Mouse (Mus musculus): ENCODE data around the gene Six2.
"Not testable (repeated sequence)": the region's sequence is repeated elsewhere in the genome, so short reads cannot be mapped to it uniquely, and the experiment has no call there.

The Six2 gene

DNA sequence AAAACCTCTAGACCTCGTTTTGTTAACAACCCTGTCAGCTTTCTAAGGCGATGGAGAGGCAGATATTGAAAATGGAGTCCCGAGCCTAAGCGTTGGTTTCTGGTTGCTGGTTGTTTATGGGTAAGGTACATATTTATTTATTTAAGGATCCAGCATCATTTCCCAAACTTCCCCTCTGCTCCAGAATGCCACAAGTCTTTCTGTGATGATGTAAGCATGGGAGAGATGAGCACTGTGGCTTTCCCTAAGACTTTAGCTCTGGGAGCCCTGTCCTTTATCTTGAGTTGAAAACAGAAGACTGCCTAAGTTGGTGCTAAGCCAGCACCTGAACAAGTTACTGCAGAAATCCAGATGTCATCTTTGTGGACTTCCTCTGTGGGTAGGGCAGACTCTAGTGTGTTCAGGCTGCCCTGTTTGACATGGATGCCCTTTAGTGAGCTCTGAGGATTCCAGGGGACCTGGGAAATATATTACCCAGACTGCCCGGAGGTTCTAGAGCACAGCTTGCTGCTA is 1.8 kb upstream of the Six2 start:
- DNase-seq = no peak

DNA sequence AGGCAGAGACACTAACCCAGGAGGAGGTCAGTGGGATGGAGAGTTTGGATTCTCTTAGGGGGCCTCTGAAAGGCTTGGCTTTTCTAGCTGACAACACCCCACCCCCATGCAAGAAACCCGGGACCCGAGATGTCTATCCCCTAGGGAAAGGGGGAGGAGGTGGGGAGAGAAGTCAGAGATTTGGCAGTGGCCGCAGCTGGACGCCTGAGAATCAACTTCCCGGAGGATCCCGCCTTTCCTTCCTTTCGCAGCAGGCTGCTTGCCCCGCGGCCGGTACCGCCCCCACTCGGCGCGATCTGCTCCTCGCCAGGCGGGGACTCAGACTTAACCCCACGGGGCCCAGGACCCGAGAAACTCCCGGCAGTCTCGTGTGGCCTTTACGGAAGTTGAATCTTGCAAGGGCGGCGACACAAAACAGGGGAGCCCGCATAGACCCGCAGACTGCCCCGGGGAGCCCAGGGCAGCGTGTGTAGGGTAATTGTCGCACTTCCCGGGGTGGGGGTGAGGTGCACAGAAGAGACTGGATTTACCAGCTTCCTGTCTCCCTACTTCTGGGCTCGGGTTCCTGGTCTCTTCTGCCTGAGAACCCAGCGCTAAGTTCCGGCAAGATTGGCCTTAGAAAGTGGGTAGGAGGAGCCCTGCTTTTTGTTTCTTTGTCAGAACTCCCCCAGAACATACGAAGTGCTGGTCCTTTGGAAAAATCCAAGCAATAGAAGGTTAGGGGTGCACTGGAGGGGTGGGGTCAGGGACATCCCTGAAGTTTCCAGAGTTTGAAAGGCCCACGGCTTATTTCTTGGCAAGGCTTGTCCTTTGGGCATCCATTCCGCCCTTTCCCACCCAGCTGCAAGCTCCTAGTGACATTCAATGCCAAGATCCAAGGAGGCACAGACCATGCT is 1.1 kb upstream of the Six2 start:
- DNase-seq = peak; percentile 12

DNA sequence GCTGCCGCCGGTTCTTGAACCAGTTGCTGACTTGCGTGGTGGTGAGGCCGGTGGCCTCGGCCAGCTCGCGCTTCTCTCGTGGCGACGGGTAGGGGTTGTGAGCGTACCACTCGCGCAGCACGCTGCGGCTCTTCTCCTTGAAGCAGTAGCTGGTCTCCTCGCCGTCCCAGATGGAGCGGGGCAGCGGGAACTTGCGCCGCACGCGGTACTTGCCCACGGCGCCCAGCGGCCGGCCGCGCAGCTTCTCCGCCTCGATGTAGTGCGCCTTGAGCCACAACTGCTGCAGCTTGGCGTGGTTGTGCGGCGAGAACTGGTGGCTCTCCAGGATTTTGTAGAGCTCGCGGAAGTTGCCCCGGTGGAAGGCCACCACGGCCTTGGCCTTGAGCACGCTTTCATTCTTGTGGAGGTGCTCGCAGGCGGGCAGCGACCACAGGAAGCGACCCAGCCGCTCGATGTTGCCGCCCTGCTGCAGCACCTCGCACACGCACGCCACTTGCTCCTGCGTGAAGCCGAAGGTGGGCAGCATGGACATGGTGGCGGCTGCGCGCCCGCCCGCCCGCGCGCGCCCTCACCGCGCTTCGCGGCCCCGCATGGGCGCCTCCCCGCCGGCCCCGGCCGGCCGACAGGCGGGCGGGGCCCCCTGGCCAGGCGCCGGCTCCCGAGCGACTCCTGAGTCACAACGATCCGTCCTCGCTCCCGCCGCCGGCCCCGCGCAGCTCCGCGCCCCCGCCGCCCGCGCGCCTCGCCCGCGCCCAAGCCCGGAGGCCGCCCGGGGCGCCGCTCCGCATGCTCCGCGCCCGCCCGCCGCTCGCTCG is 446 bp downstream of the Six2 start:
- no peak for DNase-seq

DNA sequence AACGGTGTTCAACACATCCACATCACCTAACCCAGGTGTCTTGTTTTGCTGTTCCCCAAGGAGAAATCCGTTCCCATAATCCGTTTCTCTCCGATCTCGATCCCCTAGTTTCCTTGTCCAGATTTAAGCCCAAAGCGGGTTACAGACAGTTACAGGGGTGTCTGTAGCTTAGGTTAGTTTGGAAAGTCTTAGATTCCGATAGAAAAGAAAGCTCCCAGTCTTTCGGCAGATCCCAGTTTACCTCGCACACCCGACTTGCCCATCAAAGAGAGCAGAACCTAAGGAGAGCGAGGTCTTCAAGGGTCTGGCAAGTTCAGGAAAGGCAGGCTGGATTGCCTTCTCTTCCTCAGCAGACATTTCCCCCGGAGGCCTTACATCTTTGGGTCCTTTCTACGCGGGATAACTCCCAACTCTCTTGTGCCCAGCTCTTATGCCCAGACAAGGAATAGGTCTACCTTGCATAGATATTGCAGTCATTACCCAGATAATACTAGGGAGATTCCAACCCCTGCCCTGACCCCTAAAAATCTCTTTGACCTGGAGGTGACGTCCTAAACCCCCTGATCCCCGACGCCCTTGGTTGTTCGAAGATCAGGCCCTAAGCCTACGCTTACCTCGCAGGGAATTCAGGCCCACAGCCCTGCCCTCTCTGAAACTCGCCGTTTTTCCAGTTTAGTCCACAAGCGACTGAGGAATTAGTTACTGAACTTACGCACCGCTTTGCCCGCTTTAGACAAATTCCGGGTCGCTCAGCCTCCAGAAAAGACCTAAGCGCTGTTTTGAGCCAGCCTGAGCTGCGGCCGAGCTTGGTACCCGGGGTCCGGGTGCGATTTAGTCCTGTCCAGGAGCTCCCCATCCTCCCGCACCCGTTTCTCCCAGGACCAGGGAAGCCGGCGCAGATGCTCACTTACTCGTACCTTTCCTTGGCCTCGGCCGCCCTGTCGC is 1.3 kb downstream of the Six2 start:
- DNase-seq = no peak

DNA sequence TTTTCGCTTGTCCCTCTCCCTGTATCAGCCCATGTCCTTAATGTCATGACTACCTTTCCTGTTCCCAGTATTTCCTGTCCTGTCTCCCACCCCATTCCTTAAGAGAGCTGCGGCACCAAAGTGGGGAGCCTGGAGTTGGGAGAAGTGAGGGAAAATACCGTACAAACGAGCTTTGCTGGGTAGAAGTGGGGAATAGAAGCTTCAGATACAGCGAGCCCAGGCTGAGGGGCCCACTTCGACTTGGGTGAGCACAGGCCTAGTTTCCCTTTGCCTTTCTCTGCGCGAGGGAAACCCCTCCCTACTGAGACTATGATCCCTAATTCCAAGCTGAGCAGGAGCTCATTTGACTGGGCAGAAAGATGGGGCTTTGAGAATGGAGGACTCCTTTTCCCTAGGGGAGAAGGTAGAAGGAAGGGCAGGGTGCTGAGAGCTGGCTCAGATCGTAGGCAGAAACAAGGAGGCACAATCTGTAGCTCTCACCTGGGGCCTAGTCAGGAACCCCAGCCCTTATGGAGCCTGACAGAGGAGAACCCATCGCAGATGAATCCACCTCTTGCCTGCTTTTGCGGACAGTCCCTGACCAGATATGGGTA is 2.3 kb downstream of the Six2 start:
- DNase-seq = no peak

DNA sequence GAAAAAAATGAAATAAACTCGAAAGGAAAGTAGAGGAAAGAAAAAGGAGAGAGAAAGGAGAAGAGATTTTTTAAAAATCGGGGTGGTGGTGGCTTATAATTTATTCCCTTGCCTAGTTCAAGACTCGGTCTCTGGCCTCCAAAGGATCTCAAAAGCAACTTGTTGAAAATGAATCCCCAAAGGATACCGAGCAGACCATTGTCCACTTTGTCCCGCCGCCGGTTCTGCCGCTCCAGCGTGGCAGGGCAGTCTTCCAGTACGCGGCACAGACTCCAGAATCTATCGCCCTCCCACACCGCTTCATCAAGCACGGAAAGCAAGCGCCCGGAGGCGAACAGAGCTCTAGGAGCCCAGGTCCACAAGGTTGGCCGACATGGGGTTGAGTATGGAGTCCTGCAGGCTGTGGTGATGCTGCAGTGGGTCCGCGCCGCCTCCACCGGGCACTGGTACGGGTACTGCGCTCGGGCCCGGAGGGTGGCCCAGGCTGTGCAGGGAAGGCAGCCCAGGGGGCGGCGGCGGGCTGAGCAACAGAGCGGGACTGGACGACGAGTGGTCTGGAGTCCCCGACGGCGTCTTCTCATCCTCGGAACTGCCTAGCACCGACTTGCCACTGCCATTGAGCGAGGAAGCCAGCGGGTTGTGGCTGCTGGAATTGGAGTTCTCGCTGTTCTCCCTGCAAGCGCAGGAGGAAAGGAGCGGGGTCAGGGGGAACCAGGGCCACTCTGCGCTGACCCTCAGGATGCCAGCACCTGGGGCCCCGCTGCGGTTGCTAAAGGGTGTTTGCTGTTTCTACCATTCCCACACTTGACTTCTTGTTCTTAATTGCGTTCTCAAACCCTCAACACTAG is 3.0 kb downstream of the Six2 start:
- DNase-seq = no peak

DNA sequence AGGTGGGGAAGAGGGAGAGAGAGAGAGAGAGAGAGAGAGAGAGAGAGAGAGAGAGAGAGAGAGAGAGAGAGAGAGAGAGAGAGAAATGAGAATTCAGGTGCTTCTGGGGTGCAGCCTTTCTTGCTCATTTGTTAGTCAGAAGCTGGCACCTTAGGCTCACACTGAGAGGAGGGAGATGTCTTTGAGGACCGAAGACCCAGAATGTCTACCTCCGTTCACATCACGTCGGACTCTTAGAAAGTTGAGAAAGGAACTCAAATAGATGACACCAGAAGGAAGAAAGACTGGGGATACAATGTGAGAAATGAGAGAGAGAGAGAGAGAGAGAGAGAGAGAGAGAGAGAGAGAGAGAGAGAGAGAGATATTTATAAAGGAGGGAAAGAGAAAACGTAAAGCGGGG is 3.6 kb downstream of the Six2 start:
- DNase-seq = not testable (repeated sequence)

DNA sequence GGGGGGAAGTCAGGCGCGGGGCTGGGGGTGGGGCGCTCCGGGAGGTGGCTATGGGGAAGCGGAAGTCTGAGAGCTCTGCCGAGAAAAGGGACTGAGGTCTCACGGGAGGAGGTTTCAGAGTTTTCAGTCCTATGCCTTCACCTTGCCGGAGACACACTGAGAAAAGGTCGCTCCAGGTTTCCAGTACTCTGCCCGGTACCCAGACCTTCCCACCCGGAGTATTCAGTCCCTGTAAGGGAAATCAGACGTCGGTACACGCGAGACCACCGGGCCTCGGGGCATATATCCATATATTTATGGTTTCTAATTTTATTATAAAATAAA is 4.1 kb downstream of the Six2 start:
- DNase-seq = no peak

DNA sequence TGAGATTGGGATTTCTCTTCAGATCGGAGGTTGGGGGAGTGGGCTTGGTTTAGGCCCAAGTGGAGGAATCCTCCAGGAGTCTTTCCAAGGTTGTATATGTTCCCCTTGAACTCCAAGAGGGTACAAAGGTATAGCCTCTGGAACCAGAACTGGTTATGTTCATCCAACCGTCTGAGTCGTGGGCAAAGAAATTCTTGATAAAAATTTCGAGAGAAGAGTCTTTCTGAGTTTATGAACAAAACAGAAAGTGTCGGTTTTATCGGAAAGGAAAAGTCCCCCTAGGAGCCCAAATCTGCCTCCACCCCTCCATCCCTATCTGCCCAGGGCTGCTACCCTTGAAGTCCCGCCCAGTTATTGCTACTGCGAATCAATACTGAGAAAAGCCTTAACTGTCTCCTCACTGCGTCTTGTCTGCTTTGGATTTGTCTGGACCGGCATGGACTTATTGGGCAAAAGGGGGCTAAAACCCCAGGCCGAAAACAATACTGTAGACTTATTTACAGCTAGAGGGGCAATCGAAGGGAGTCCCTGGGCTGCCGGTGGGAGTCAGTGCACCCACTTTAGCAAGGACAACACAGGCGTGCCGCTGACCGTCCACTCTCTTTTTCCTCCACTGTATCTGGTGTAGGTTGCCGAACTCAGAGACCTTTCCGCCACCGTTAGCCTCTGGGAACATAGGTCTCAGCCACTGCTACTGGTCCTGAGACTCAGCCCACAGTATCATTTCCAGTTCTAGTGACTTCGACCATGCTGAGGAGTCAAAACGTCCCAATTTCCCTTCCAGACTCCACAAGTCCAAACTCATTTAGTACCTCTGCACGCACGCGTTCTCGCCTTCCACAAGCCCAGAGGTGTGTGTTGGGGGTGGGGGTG is 4.7 kb downstream of the Six2 start:
- no peak for DNase-seq

DNA sequence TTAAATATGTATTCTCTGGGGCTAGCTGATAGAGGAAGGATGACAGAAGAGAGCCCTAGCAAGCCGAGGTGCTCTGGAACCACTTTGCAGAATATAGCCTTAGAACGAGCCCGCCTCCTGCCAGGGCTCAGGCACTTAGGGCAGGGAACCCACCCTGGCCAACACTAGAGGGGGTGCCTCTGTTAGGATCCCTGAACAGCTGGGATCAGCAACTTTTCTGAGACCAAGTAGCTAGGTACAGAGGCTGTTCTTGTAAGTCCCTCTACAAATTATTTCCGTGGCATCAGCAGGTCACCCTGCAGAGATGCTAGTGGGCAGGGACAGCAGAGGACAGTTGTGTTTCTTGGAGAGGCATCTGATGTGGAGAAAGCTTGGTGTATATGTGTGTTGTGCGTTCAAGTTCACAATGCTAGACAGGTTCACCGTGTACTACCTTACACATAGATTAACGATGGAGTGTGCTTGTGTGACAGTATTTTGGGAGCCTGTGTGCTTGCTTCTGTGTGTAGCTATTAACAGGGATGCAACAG is 5.8 kb downstream of the Six2 start:
- no peak for DNase-seq

DNA sequence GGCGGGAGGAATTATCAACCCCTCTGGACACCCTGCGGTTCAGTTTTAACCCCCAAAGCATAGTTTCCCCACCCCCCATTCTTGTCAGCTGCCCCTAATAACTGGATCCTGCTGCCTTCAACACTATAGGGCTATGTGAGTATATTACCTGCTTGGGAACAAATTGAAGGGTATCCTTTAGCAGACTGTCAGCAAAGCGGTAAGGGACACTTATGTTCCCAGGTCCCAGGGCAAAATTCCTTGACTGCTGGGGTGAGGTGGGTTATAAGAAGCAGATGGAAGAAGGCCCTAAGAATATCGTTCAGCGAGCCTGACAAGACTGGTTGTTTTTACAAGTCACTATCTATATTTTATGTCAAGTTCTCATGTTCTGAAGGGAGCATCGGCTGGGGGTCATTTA is 6.3 kb downstream of the Six2 start:
- DNase-seq = no peak

DNA sequence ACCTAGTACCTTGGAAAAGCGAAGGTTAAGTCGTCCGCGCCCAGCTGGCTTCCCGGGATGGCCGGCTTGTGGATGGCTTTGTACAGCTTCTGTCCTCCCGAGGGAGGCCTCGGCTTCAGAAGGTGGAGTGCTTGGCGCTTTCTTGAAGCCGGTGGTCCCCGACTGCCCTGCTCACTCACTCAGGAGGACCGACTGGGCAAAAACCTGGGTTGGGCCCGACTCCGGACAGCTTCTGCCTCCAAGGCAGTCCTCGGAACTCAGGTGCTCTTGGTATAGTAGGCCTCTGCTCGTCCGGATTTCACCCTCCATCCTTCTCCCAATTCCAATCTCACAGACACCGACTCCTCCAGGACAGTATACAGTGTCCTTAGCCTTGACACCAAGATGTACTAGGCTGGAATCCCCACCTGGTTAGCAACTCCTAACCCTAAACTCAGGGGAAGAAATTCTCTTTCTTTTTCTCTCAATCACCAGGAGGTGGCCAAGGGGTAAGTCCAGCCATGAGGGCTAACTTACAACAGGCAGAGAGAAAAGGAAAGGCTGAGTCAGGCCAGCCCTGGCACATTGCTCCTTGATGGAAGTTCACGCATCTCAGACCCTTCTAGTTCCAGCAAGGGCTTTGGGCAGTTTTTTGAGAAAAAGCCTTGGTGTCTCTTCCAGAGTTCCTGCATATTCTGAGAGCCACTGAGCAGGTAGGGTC is 7.1 kb downstream of the Six2 start:
- DNase-seq = no peak

DNA sequence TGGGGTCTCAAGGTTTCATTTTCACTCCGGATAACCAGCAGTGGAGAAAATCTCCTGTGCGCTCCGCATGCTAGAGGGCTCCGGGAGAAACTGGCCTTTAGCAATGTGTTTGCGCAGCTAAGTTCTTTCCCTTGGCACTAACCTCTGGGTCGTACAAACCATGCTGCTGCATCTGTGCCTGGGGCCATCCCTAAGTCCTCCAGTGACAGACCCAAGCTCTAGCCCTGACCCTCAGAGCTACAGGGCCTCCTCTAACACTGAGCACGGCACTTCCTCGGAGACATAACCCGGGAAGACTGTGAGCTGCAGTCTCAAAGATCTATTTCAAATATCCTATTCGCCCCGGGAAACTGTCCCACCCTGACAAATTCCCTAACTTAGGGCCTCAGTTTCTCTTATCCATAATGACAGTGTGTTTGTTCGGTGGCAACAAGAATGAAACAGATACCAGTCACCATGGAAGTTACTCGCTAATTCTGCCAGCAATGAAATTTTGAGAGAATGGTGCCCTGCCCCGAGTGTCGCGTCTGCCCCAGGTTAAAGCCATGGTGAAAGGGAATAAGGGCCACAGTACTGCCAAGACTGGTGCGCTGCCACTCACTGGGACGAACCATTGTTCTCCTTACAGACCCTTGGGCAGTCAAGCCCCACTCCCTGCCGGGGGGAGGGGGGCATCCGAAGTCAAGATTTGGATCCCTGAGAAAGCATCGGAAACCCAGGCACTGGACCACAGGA is 7.8 kb downstream of the Six2 start:
- DNase-seq = no peak

DNA sequence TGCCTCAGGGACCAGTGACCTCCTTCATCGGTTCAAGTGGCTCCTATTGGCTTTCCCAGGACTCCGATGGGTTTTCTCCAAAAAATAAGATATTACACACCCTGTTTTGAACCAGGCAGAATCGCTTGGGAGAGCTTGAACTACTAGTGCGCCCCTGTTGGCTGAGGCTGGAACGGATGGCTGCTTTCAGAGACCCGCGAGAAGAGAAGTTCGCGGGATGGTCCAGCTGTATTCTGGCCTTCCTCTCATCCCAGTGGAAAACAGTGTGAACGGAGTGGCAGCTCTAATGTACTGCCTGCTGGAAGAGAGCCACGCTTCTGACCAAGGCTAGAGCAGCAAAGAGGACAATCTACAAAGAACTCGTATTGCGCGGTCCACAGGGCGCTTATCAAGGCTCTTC is 8.4 kb downstream of the Six2 start:
- DNase-seq = no peak

DNA sequence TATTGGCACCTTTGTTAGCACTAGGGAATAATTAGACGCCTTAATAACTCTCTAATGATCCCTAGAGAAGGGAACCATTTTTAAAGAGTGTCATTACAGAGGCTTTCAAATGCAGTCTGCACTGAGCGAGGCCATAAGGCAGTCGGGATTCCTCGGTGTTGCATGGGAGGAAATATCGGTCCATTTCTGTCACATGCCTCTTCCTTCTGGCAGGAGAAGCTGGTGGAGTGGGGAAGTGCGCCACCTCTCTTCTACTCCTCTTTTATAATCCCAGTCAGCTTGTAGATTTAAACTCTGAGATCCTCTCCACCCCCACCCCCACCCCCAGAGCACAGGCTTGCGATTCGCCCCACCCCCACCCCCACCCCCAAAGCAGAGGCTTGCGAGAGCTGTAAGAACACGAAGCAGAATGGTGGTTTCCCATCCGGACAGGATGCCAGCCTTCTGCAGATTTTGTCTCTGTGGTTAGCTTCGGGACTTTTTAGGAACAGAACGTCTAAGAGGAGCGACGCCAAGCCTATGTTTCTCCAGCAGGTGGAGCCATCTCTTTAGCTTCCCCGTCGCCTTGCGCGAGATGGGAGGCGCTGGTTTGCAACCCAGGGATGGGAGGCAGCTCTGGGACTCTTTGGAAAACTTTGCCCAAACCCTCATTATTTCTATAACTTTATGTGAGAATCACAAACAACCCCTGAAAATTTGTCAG is 23.3 kb downstream of the Six2 start:
- peak; percentile 75 for DNase-seq

DNA sequence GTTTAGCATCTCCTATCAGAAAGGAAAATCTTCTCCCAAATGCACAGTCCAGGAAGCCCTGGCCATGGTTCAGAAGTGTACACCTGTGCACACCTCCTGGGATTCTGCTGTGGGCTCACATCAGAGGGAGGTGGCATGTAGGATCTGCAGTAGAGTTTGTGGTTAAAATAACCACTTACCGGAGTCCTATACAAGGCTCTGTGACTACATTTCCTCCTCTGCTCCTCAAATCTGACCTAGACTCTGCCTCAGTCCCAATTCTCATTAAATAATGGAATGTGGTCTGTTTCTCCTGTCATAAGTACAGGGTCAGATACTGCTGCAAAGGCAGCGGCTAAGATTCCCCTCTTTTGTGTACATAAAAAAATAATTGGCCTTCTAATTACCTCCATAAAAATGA is 23.9 kb downstream of the Six2 start:
- DNase-seq = no peak

DNA sequence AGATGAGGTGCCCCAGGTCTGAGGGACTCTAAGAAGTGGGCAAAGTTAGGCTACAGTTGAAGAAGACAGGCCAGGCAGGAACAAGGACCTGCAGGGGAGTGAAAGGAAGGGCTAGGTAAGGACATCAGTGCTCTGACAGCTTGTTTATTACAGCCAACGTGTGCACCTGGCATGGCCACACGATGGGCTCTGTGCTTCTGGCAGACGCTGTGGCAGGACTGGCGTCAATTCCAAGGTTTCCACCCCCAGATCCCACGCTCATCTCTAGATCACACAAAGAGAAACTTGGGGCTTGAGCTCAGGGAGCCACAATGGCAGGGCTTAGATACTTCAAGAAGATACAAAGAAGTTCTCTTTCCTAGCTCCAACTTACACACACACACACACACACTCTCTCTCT is 26.6 kb downstream of the Six2 start:
- DNase-seq = no peak

DNA sequence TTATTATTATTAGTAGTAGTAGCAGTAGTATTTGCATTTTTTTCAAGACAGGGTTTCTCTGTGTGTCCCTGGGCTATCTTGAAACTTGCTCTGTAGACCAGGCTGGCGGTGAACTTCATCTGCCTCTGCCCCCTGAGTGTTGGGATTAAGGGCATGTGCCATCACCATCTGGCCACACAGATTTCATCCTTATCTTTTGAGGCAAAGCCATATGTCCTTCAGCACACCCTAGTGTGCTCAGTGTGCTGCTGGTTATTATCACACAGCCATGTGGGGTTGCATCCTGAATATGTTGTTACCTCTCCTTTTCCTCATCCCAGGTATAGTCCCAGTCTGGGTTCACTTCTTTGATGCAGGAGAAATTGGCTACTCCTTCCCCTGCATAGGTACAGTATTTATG is 28.1 kb downstream of the Six2 start:
- no peak for DNase-seq
